Mouse (Mus musculus) inflammation-experienced regulatory T-cells, adult 6 months (primary cell): ENCODE data around the gene Tmem145. TPM values are rescaled to one million over a fixed set of nuclear protein-coding genes. Genes with fewer than 3 reads are reported as not detected.

Source experiments
- ATAC-seq: one replicate; pipeline ENCODE4 v1.8.0; 2017
- polyA plus RNA-seq, 3 experiments: library from polyadenylated mRNA; unstranded; fragments of 100-300 nt; shearing (Covaris generic); gene quantifications; one replicate each; pipeline ENCODE4 v1.2.1; 2017

Tmem145 gene
- polyA plus RNA-seq, 3 experiments from 2014 or later, result not detected

GRCm38 (mm10) chr7:25326233-25326632 lies 20.3 kb downstream of the Tmem145 start:
- no peak for ATAC-seq

DNA sequence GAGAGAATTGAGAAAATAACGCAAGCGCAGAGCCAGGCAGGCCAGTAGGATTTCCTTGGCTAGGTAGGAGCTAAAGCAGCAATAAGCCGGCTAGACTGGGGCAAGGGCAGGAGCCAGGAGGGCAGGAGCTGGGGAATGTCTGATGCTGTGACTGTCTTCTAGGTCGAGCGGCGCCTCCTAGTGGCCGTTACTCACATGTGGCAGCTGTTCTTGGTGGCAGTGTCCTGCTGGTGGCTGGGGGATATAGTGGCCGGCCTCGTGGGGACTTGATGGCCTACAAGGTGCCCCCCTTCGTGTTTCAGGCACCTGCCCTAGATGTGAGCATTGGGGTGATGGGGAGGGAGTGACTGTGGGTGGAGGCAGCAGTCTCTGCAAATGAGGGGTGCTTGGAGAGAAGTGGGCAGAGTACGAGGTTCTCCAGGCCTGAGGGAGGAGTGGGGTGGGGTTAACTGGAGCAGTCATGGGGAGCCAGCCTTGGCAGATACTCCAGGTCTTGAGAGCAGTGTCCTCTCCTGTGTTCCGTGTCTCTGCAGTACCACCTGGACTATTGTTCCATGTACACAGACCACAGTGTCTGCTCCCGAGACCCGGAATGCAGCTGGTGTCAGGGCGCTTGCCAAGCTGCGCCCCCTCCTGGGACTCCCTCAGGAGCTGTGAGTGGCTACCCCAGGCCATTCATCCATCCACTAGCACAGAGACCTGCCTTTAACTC lies 27.8 kb downstream of the Tmem145 start:
- ATAC-seq, result no peak

- no peak for ATAC-seq
Observed at GRCm38 (mm10) chr7:25334472-25334871, 28.6 kb downstream of the Tmem145 start.

DNA sequence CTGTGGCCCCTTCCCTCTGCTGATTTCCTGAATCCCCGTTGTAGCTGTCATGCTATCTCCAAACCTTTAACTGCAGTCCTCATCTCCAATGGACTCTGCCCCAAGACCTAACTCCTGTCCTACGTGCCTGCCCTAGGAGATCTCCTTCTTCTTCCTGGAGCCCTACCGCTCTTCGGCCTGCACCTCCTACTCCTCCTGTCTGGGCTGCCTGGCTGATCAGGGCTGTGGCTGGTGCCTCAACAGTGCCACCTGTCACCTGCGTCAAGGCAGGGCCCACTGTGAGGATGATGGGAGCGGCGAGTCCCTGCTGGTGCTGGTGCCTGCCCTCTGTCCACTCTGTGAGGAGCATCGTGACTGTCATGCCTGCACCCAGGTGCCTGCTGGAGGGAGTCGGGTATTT lies 33.4 kb downstream of the Tmem145 start:
- ATAC-seq, result no peak

DNA sequence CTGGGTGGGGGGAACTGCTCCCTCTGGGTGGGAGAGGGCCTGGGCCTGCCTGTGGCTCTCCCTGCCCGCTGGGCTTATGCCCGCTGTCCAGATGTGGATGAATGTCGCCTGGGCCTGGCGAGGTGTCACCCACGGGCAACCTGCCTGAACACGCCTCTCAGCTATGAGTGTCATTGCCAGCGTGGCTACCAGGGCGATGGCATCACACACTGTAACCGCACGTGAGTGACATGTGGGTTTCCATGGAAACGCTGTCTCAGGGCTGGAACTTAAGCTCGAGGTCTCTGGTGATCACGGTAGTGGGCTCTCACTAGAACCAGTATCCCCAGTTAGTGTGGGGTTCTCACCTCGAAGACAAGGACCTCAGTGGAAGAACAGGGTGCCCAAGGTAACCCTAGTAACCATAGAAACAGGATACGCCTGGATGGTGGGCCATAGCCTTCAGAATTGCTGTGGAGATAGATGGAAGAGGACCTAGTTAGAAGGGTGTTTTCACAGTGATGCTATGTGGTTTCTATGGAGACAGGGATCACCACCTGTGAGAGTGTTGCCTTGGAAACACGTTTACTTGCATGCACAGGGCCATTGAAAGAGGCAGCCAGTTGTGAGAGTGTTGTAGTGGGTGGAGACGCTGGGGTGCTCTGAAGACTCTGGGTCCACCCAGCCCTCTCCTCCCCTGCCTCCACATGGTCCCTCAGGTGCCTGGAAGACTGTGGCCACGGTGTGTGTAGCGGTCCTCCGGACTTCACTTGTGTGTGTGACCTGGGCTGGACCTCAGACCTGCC lies 35.3 kb downstream of the Tmem145 start:
- no peak for ATAC-seq

- ATAC-seq, result no peak
Observed at GRCm38 (mm10) chr7:25348861-25349260, 43.0 kb downstream of the Tmem145 start.

DNA sequence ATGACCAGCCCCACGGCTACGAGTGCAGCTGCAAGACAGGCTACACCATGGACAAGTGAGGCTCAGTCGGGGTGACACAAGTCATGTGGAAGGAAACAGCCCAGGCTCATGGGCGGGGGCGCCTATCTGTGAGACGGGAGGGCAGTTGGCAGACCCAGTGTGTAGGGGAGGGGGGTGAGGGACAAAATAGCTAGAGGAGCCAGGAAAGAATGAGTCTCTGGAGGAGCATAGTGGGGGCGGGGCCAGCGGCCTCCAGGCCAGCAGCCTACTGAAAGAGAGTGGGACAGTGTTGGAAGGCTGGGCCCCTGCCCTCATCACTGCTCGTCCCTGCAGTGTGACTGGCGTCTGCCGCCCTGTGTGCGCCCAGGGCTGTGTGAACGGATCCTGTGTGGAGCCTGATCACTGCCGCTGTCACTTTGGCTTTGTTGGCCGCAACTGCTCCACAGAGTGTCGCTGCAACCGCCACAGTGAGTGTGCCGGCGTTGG lies 52.9 kb downstream of the Tmem145 start:
- no peak for ATAC-seq

- no peak for ATAC-seq
Observed at GRCm38 (mm10) chr7:25363151-25363550, 57.2 kb downstream of the Tmem145 start.

GRCm38 (mm10) chr7:25363632-25364031 lies 57.7 kb downstream of the Tmem145 start:
- ATAC-seq, result no peak

Other genes starting within 250 kb of the Tmem145 start
- gene Grik5, start 233.8 kb upstream of the Tmem145 start, polyA plus RNA-seq, result 1 to 10 TPM; 3.1 to 4.9 (median 3.2) TPM
- gene Zfp574, start 233.5 kb upstream of the Tmem145 start, polyA plus RNA-seq, result 10 to 100 TPM in 2 of 3 experiments, 1 to 10 TPM in 1; 8.9 to 11.3 (median 11.3) TPM
- gene Pou2f2, start 126.4 kb upstream of the Tmem145 start, polyA plus RNA-seq, result 10 to 100 TPM; 18.1 to 32.0 (median 30.0) TPM
- 10 to 100 TPM; 24.6 to 26.2 (median 25.0) TPM for gene Dedd2, start 85.5 kb upstream of the Tmem145 start, polyA plus RNA-seq
- gene Zfp526, start 84.7 kb upstream of the Tmem145 start, polyA plus RNA-seq, result 1 to 10 TPM; 2.2 to 4.0 (median 2.5) TPM
- 10 to 100 TPM in 1 of 3 experiments, 1 to 10 TPM in 2; 8.5 to 13.3 (median 8.9) TPM for gene Gsk3a, start 68.3 kb upstream of the Tmem145 start, polyA plus RNA-seq
- under 1 TPM; 0.34 to 0.70 (median 0.38) TPM for gene Erf, start 55.3 kb upstream of the Tmem145 start, polyA plus RNA-seq
- 10 to 100 TPM; 17.9 to 35.2 (median 21.6) TPM for gene Cic, start 38.4 kb upstream of the Tmem145 start, polyA plus RNA-seq
- 10 to 100 TPM; 17.5 to 37.2 (median 31.3) TPM for gene Pafah1b3, start 8.1 kb upstream of the Tmem145 start, polyA plus RNA-seq
- not detected for gene Prr19, start 4.7 kb upstream of the Tmem145 start, polyA plus RNA-seq
- gene Megf8, start 11.1 kb downstream of the Tmem145 start, polyA plus RNA-seq, result under 1 TPM in 2 of 3 experiments, not detected in 1; 0.13 to 0.31 TPM
- not detected for gene Cnfn, start 63.6 kb downstream of the Tmem145 start, polyA plus RNA-seq
- gene Lipe, start 92.6 kb downstream of the Tmem145 start, polyA plus RNA-seq, result 10 to 100 TPM in 2 of 3 experiments, 1 to 10 TPM in 1; 9.0 to 11.0 (median 10.1) TPM
- gene Cxcl17, start 106.8 kb downstream of the Tmem145 start, polyA plus RNA-seq, result not detected
- under 1 TPM in 1 of 3 experiments, not detected in 2; 0.54 TPM for gene Ceacam1, start 171.5 kb downstream of the Tmem145 start, polyA plus RNA-seq
- gene Ceacam2, start 233.8 kb downstream of the Tmem145 start, polyA plus RNA-seq, result under 1 TPM in 1 of 3 experiments, not detected in 2; 0.20 TPM